Mouse (Mus musculus) embryonic facial prominence, embryonic 11.5 days (tissue): ENCODE measurements around the gene Agbl1. TPM values are rescaled to one million over a fixed set of nuclear protein-coding genes. Genes with fewer than 3 reads are reported as not detected.
A peak's percentile ranks its signal among the peaks of the same experiment; 100 is the strongest.

Experiments
- ATAC-seq: fragments of 200-750 bp; cut with Nextera tagmentation; replicated peaks from 2 replicates; pipeline ENCODE4 v1.8.0; 2017; ENCODE audit warnings: low read depth; ENCODE audit not compliant: insufficient number of reproducible peaks, low FRiP score, low TSS enrichment
- DNase-seq: peaks from one replicate; pipeline ENCODE4 v3.0.0-alpha.2; 2015; ENCODE audit warnings: low spot score
- H3K27ac ChIP-seq: fragments of 300-500 bp; sonication (generic); replicated peaks from 2 replicates; pipeline ENCODE4 v1.5.1; 2014; ENCODE audit warnings: mild to moderate bottlenecking, low read depth, low read length, control low read depth
- H3K27me3 ChIP-seq: fragments of 300-500 bp; sonication (generic); 2 replicates; pipeline ENCODE4 v1.6.1; 2014; ENCODE audit warnings: mild to moderate bottlenecking, low read length, moderate library complexity, mixed read lengths; ENCODE audit not compliant: control insufficient read depth, insufficient read depth
- H3K36me3 ChIP-seq: fragments of 300-500 bp; sonication (generic); replicated peaks from 2 replicates; pipeline ENCODE4 v1.6.1; 2014; ENCODE audit warnings: low read depth, mild to moderate bottlenecking, low read length, moderate library complexity, mixed read lengths; ENCODE audit not compliant: control insufficient read depth, insufficient read depth
- H3K4me1 ChIP-seq: fragments of 300-500 bp; sonication (generic); 2 replicates; pipeline ENCODE4 v1.6.1; 2014; ENCODE audit warnings: low read length, mixed read lengths; ENCODE audit not compliant: control insufficient read depth, insufficient read depth
- H3K4me2 ChIP-seq: fragments of 300-500 bp; sonication (generic); 2 replicates; pipeline ENCODE4 v1.6.1; 2014; ENCODE audit warnings: low read depth, mild to moderate bottlenecking, control low read depth, low read length, moderate library complexity
- H3K4me3 ChIP-seq: fragments of 300-500 bp; sonication (generic); 2 replicates; pipeline ENCODE4 v1.5.1; 2014; ENCODE audit warnings: low read depth, low read length, control low read depth
- H3K9ac ChIP-seq: fragments of 300-500 bp; sonication (generic); replicated peaks from 2 replicates; pipeline ENCODE4 v1.6.1; 2014; ENCODE audit warnings: mild to moderate bottlenecking, control low read depth, low read length
- H3K9me3 ChIP-seq: fragments of 300-500 bp; sonication (generic); replicated peaks from 2 replicates; pipeline ENCODE4 v1.6.1; 2016; ENCODE audit warnings: mild to moderate bottlenecking, low read length, inconsistent platforms, mixed read lengths; ENCODE audit not compliant: control insufficient read depth
- WGBS: fragments of 180-500 bp; shearing (Covaris S2); extraction: QIAGEN DNeasy Blood & Tissue Kit; methylation state at CpG from one replicate; pipeline ENCODE4 v1.1.7; 2014; 5-methylcytosine and 5-hydroxymethylcytosine counted together
- polyA plus RNA-seq: library from polyadenylated mRNA; unstranded; fragments of >200 nt; fragmentation: Nextera tagmentation; extraction: Ambion mirVana; gene quantifications from 2 replicates; pipeline ENCODE4 v1.2.1, GENCODE M21; 2014

The Agbl1 gene
- not detected in 2 replicates for polyA plus RNA-seq

DNA sequence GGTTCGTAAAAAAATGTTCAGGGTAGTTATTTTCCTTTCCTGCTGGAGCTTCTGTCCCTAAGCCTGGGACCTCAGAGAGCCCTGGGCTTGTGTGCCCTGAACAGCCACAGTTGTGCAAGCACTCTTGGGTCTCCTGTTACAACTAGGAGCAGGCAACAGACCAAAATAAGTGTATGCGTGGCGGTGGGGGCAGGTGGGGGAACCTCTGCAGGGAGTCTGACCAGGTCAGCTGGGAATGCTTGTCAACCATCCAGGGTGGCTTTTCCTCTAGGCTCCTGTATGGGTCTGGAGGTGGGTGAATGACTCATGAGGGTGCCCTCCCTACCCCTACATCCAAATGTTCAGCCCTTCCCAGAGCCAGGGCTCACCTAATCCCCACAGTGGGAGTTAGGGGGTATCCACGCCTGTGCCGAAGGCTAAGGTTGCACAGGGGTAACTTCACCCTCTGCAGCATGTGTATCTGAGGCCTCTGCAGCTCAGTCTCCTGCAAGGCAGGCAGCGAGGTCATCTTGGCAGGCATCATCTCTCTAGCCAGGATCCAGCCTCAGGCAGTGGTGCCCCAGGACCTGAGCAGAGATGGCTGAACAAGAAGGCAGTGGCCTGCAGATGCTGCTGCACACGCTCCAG lies at the start of gene Agbl1:
Agbl1 (plus strand) TSS at position 577 of the 627 bp plus-strand sequence.
- Histone ChIP-seq H3K4me2 (no peak within 1 kb of the TSS), H3K9me3 (no peaks in the 10 kb centered on the region), H3K27me3 (no peaks in the 10 kb centered on the region), H3K4me1 (no peaks in the 10 kb centered on the region), H3K36me3 (no peaks in the 10 kb centered on the region), H3K27ac (no peak within 1 kb of the TSS), H3K9ac (no peak within 1 kb of the TSS), H3K4me3 (no peak within 1 kb of the TSS)
- DNase-seq, result no peak
- ATAC-seq, result no peak; the same call in 1 of the 2 replicates
- 56% methylated on average over 7 of the region's 7 CpGs for WGBS

- Histone ChIP-seq H3K36me3 (no peaks in the 10 kb centered on the region), H3K4me2 (no peak overlapping the region), H3K4me1 (no peaks in the 10 kb centered on the region), H3K9ac (no peak overlapping the region), H3K9me3 (no peaks in the 10 kb centered on the region), H3K27me3 (no peaks in the 10 kb centered on the region), H3K4me3 (no peak overlapping the region), H3K27ac (no peak overlapping the region)
- peak; percentile 67; the same call in 1 of the 2 replicates for ATAC-seq
- peak; percentile 59 for DNase-seq
- 46% methylated on average over 7 of the region's 7 CpGs for WGBS
These were observed 44.6 kb upstream of the Agbl1 start for GRCm38 (mm10) chr7:76185005-76185658.

DNA sequence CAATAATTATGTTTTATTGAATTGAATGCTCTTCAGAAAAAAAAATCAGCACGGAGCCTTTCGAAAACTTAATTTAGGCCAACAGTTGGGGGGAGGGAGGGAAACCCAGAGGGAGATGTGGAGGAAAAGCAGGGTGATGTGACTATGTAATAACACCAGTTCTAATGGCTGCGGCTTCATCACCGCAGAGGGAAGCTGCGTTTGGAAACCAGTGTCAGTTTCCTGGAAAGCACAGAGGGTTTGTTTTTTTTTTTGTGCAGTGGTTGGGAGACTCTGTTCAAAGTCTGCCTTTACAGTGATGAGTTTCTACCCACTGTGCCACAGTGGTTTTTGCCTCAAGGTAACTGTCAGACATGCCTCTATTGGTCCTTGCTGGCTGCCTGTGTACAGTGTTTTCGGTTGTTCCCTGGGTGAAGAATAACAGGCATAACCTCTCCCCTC lies 44.0 kb upstream of the Agbl1 start:
- no peaks in the 10 kb centered on the region for H3K27me3 ChIP-seq
- H3K4me2 ChIP-seq, result no peak overlapping the region
- ATAC-seq (no peak), DNase-seq (peak; percentile 6)
- H3K9ac ChIP-seq, result no peak overlapping the region
- H3K36me3 ChIP-seq, result no peaks in the 10 kb centered on the region
- no peak overlapping the region for H3K27ac ChIP-seq
- WGBS, result 40% methylated on average over 6 of the region's 6 CpGs
- no peaks in the 10 kb centered on the region for H3K9me3 ChIP-seq
- no peak overlapping the region for H3K4me3 ChIP-seq
- no peaks in the 10 kb centered on the region for H3K4me1 ChIP-seq

DNA sequence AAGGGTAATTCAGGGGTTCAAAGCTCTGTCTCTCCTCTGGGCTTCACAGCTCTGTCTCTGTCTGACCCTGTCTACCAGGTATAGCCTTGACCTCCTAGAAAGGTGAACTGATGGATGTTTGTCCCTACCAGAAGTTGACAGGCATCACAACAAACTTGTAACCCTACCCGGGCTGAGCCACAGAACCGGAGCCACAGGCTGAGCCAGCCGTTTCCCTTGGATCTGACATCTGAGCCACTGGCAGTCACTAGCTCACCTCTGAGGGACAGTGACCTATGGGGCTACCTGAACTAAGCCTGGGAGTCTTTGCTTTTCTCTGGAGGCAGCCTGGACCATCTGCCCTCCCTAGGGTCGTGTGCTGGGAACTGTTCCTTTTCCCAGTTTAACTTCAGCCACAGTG lies 11.1 kb upstream of the Agbl1 start:
- Histone ChIP-seq H3K36me3 (no peaks in the 10 kb centered on the region), H3K4me1 (no peaks in the 10 kb centered on the region), H3K27ac (no peak overlapping the region), H3K4me2 (no peak overlapping the region), H3K9me3 (no peaks in the 10 kb centered on the region), H3K9ac (no peak overlapping the region), H3K4me3 (no peak overlapping the region), H3K27me3 (no peaks in the 10 kb centered on the region)
- 59% methylated on average over 4 of the region's 4 CpGs for WGBS
- ATAC-seq, result no peak
- no peak for DNase-seq

GRCm38 (mm10) chr7:76219797-76220469 lies 9.8 kb upstream of the Agbl1 start:
- WGBS, result 87% methylated on average over 7 of the region's 7 CpGs
- Histone ChIP-seq H3K9ac (no peak overlapping the region), H3K4me3 (no peak overlapping the region), H3K27me3 (no peaks in the 10 kb centered on the region), H3K36me3 (no peaks in the 10 kb centered on the region), H3K9me3 (no peaks in the 10 kb centered on the region), H3K4me2 (no peak overlapping the region), H3K4me1 (no peaks in the 10 kb centered on the region), H3K27ac (no peak overlapping the region)
- ATAC-seq (no peak), DNase-seq (no peak)

- no peaks in the 10 kb centered on the region for H3K27me3 ChIP-seq
- no peaks in the 10 kb centered on the region for H3K36me3 ChIP-seq
- DNase-seq, result no peak
- no peak overlapping the region for H3K27ac ChIP-seq
- H3K4me3 ChIP-seq, result no peak overlapping the region
- ATAC-seq, result no peak
- no peak overlapping the region for H3K4me2 ChIP-seq
- H3K4me1 ChIP-seq, result no peaks in the 10 kb centered on the region
- no peaks in the 10 kb centered on the region for H3K9me3 ChIP-seq
- no peak overlapping the region for H3K9ac ChIP-seq
- 76% methylated on average over 2 of the region's 2 CpGs for WGBS
These were observed 7.0 kb upstream of the Agbl1 start for GRCm38 (mm10) chr7:76222691-76223090.

DNA sequence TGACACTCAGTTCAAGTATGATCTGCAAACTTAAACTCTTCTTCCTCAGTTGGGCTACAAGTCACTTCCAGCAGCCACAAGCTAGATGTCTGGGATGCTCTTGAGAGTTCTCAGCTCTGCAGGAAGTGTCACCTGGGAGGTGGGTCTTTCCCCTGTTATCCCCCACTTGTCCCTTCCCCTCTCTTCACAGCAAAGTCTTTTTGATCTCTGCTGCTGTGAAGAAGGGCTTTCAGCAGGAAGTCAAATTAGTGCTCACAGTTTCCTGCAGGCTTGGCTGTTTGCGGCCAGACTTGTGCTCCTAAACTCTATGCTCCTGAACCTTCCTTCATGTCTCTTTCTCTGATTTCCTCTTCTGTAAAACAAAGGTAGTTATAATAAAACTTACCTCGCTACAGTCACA lies 806 bp upstream of the Agbl1 start:
- Histone ChIP-seq H3K9me3 (no peaks in the 10 kb centered on the region), H3K4me2 (no peak overlapping the region), H3K36me3 (no peaks in the 10 kb centered on the region), H3K4me1 (no peaks in the 10 kb centered on the region), H3K27me3 (no peaks in the 10 kb centered on the region), H3K27ac (no peak overlapping the region), H3K4me3 (no peak overlapping the region), H3K9ac (no peak overlapping the region)
- WGBS, result 31% methylated on average over 2 of the region's 2 CpGs
- ATAC-seq, result no peak
- DNase-seq, result no peak

GRCm38 (mm10) chr7:76234321-76234720 lies 4.6 kb downstream of the Agbl1 start:
- 77% methylated on average over 2 of the region's 2 CpGs for WGBS
- Histone ChIP-seq H3K36me3 (no peaks in the 10 kb centered on the region), H3K27me3 (no peaks in the 10 kb centered on the region), H3K4me1 (no peaks in the 10 kb centered on the region), H3K27ac (no peak overlapping the region), H3K9me3 (no peaks in the 10 kb centered on the region), H3K9ac (no peak overlapping the region), H3K4me2 (no peak overlapping the region), H3K4me3 (no peak overlapping the region)
- DNase-seq, result no peak
- ATAC-seq, result no peak
